Mouse (Mus musculus): ENCODE results near the gene Tnfrsf25. TPM values are rescaled to one million over a fixed set of nuclear protein-coding genes. Genes with fewer than 3 reads are reported as not detected.

The Tnfrsf25 gene
- total and polyA plus RNA-seq, 3 experiments = 1.5 TPM; not detected in 2

- dilution Hi-C loops (cut with MboI; ENCODE audit: extremely low pct_ligation_motif_present, extremely low pct_unique_long_range_greater_than_20kb, low sequenced_read_pairs) = no loop called here
- Histone ChIP-seq H3K36me3 (replicated peaks in 1 of 2; ENCODE audit: control insufficient read depth in 1 of 2, insufficient read depth in 1 of 2, low read length in 1 of 2) (no peaks in the 10 kb centered on the region), H3K79me2 (replicated peaks; ENCODE audit: control insufficient read depth, extremely low read depth, insufficient read depth, poor library complexity, severe bottlenecking) (no peaks in the 10 kb centered on the region), H3K9ac (ENCODE audit: insufficient read depth, low read depth) (no peak overlapping the region), H3K4me3 (replicated peaks in 1 of 3; ENCODE audit: low read depth in 2 of 3, low read length in 2 of 3, poor library complexity in 1 of 3) (no peak overlapping the region), H3K4me1 (ENCODE audit: control insufficient read depth in 1 of 2, insufficient read depth in 2 of 2) (peaks cover 10 to 12% of the 10 kb centered on the region in 2 experiments), H3K9me3 (replicated peaks; ENCODE audit: low read length) (peaks cover 5% of the 10 kb centered on the region), H3K4me2 (ENCODE audit: insufficient read depth, low read depth, poor library complexity, severe bottlenecking) (no peak overlapping the region), H3K27ac (ENCODE audit: insufficient read depth, low read depth) (no peak overlapping the region), H3K27me3 (replicated peaks) (peaks cover 17% of the 10 kb centered on the region)
- TF ChIP-seq POLR2A (IDR thresholded peaks at IDR 0.05; ENCODE audit: low read depth, low read length) (no peak), BHLHE40 (IDR thresholded peaks at IDR 0.05; ENCODE audit: low read depth, low read length) (no peak), SIN3A (IDR thresholded peaks at IDR 0.05; ENCODE audit: low read length) (no peak), E2F4 (IDR thresholded peaks at IDR 0.05; ENCODE audit: insufficient replicate concordance, low read depth, low read length) (no peak), POLR2AphosphoS2 (IDR thresholded peaks at IDR 0.05; ENCODE audit: low read depth, low read length) (no peak), MAX (IDR thresholded peaks at IDR 0.05; ENCODE audit: low read length) (no peak), TCF12 (IDR thresholded peaks at IDR 0.05; ENCODE audit: low read depth, low read length) (no peak), HCFC1 (IDR thresholded peaks at IDR 0.05; ENCODE audit: low read depth, low read length) (no peak), JUN (IDR thresholded peaks at IDR 0.05; ENCODE audit: insufficient read depth, low read depth, low read length) (no peak), EP300 (IDR thresholded peaks at IDR 0.05; ENCODE audit: low read length) (no peak), ZC3H11A (IDR thresholded peaks at IDR 0.05; ENCODE audit: low read depth, low read length) (no peak), NRF1 (IDR thresholded peaks at IDR 0.05; ENCODE audit: low read depth, low read length) (no peak), CHD2 (IDR thresholded peaks at IDR 0.05; ENCODE audit: low read length) (no peak), MEF2A (IDR thresholded peaks at IDR 0.05; ENCODE audit: borderline replicate concordance, low read depth, low read length) (no peak)
- in situ Hi-C loops (cut with MboI; ENCODE audit: low pct_ligation_motif_present, low pct_unique_long_range_greater_than_20kb, low sequenced_read_pairs) = no loop called here
- DNase-seq (ENCODE audit: extremely low read depth) = no peak
Observed at GRCm38 (mm10) chr4:152074548-152074947, 41.2 kb upstream of the Tnfrsf25 start.

- H3K4me2 ChIP-seq (ENCODE audit: insufficient read depth, low read depth, poor library complexity, severe bottlenecking) = no peak overlapping the region
- no peak for DNase-seq (ENCODE audit: extremely low read depth)
- TF ChIP-seq HCFC1 (IDR thresholded peaks at IDR 0.05; ENCODE audit: low read depth, low read length) = no peak
- TF ChIP-seq USF2 (conservative IDR thresholded peaks at IDR 0.05; ENCODE audit: low read depth, low read length) = no peak
- no peak for TF ChIP-seq CHD2 (IDR thresholded peaks at IDR 0.05; ENCODE audit: low read length)
- no peak for TF ChIP-seq POLR2AphosphoS2 (IDR thresholded peaks at IDR 0.05; ENCODE audit: low read depth, low read length)
- TF ChIP-seq TCF12 (IDR thresholded peaks at IDR 0.05; ENCODE audit: low read depth, low read length) = no peak
- no peaks in the 10 kb centered on the region for H3K79me2 ChIP-seq (replicated peaks; ENCODE audit: control insufficient read depth, extremely low read depth, insufficient read depth, poor library complexity, severe bottlenecking)
- dilution Hi-C loops (cut with MboI; ENCODE audit: extremely low pct_ligation_motif_present, extremely low pct_unique_long_range_greater_than_20kb, low sequenced_read_pairs) = no loop called here
- no peak overlapping the region for H3K9ac ChIP-seq (ENCODE audit: insufficient read depth, low read depth)
- H3K27me3 ChIP-seq (replicated peaks) = peaks cover 24% of the 10 kb centered on the region
- no peak overlapping the region for H3K27ac ChIP-seq (ENCODE audit: insufficient read depth, low read depth)
- in situ Hi-C loops (cut with MboI; ENCODE audit: low pct_ligation_motif_present, low pct_unique_long_range_greater_than_20kb, low sequenced_read_pairs) = loop anchor here (5.0 kb wide), 1 partner anchor 35 kb away; no protein-coding TSS in a partner anchor
- peaks cover 5% of the 10 kb centered on the region for H3K9me3 ChIP-seq (replicated peaks; ENCODE audit: low read length)
- H3K36me3 ChIP-seq (replicated peaks in 1 of 2; ENCODE audit: control insufficient read depth in 1 of 2, insufficient read depth in 1 of 2, low read length in 1 of 2) = no peaks in the 10 kb centered on the region
- H3K4me3 ChIP-seq (replicated peaks in 1 of 3; ENCODE audit: low read depth in 2 of 3, low read length in 2 of 3, poor library complexity in 1 of 3) = no peak overlapping the region
- H3K4me1 ChIP-seq (ENCODE audit: control insufficient read depth in 1 of 2, insufficient read depth in 2 of 2) = peaks cover 7 to 13% of the 10 kb centered on the region in 2 experiments; a peak in 3 of 4 replicates
Observed at GRCm38 (mm10) chr4:152077191-152077590, 38.5 kb upstream of the Tnfrsf25 start.
